Comparison of ENCODE assay signal across 14 mouse cellular contexts in genomic region chr2:74891868-74892267, GRCm38 (mm10).
"Had no signal": no experiment of that assay in that cellular context is flagged by ENCODE, and none has a peak within 500 bp of the region (broad histone marks: within the 10 kb centered on the region; RNA-seq: fewer than 3 reads in every experiment).

No protein-coding gene starts in this region.

- H3K27me3 ChIP-seq: liver, embryonic 13.5 days; midbrain, embryonic 13.5 days; midbrain, embryonic 15.5 days; neural tube, embryonic 12.5 days had no signal

- H3K4me1 ChIP-seq: midbrain, embryonic 13.5 days; midbrain, embryonic 15.5 days; neural tube, embryonic 12.5 days had no signal

- H3K36me3 ChIP-seq: liver, embryonic 13.5 days; midbrain, embryonic 13.5 days; midbrain, embryonic 15.5 days; neural tube, embryonic 12.5 days had no signal

- H3K4me2 ChIP-seq: liver, embryonic 13.5 days; lung, embryonic 14.5 days; midbrain, embryonic 11.5 days; midbrain, embryonic 13.5 days; midbrain, embryonic 15.5 days; neural tube, embryonic 12.5 days had no signal

- H3K9me3 ChIP-seq: liver, embryonic 13.5 days; midbrain, embryonic 13.5 days; midbrain, embryonic 15.5 days; neural tube, embryonic 12.5 days had no signal

- H3K9ac ChIP-seq: liver, embryonic 13.5 days; lung, embryonic 14.5 days; midbrain, embryonic 13.5 days; midbrain, embryonic 15.5 days; neural tube, embryonic 12.5 days had no signal

- H3K27ac ChIP-seq: liver, embryonic 13.5 days; midbrain, embryonic 13.5 days; midbrain, embryonic 15.5 days; neural tube, embryonic 12.5 days had no signal

- DNase-seq: liver, embryonic 13.5 days; lung, embryonic 14.5 days; lung, postnatal 10 days; lung, postnatal 4 days; right cerebral cortex, postnatal 25 days; right cerebral cortex, postnatal 4 days; spleen, adult 18-20 months; thymus, adult 18-20 months; thymus, postnatal 14 days; thymus, postnatal 36 days had no signal

- H3K4me3 ChIP-seq: liver, embryonic 13.5 days; midbrain, embryonic 13.5 days; midbrain, embryonic 15.5 days; neural tube, embryonic 12.5 days had no signal

- ATAC-seq: midbrain, embryonic 13.5 days; midbrain, embryonic 15.5 days had no signal
